Mouse (Mus musculus): Measurements from ENCODE around the gene Aadac.

Gene Aadac

GRCm38 (mm10) chr3:60025417-60025816 lies at the start of gene Aadac:
TSS of gene Aadac (plus strand) at chr3:60025717.
- no peak for DNase-seq (ENCODE audit: low spot score in 2 of 2)

- DNase-seq (ENCODE audit: low spot score in 2 of 2) = no peak
These were observed 21.9 kb upstream of the Aadac start for GRCm38 (mm10) chr3:60003622-60004021.

GRCm38 (mm10) chr3:60006443-60006842 lies 19.1 kb upstream of the Aadac start, which contains the start of gene Aadacl2:
TSS of gene Aadacl2 (plus strand) at chr3:60006743.
- DNase-seq (ENCODE audit: low spot score in 2 of 2) = no peak

GRCm38 (mm10) chr3:60031511-60031910 lies 6.0 kb downstream of the Aadac start:
- DNase-seq (ENCODE audit: low spot score in 2 of 2) = no peak

DNA sequence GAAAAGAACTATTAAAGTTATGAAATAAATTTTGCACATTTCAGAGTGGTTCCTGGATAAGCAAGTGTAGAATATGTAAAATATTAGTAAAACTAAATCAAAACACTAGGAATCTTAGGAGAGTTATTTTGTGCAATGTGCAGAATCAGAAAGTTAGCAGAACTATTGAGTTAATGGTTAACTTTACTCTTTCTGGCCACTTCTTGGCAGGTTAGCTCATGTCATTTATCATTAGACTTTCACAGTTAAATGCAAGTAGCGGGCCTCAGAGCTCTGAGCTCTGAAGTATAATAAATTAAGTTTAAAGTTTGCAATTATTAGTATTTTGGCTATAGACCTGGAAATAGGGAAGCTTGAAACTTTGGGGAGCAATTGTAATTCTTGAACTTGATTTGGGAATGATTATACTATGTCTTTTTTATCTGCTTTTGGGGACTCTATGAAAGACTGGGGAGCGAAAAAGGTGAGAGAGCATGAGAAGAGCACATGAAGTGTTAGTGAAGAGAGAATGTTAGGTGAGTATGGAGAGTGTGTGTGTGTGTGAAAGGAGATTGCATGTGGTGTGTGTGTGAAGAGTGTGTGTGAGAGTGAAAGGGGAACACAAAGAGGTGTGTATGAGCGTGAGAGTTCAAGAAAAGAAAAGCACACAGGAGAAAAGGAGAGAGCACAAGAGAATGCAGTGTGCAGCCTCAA lies 20.9 kb downstream of the Aadac start:
- DNase-seq (ENCODE audit: low spot score in 2 of 2) = no peak

GRCm38 (mm10) chr3:60053231-60053927 lies 27.9 kb downstream of the Aadac start:
- DNase-seq (ENCODE audit: low spot score in 2 of 2) = no peak

DNA sequence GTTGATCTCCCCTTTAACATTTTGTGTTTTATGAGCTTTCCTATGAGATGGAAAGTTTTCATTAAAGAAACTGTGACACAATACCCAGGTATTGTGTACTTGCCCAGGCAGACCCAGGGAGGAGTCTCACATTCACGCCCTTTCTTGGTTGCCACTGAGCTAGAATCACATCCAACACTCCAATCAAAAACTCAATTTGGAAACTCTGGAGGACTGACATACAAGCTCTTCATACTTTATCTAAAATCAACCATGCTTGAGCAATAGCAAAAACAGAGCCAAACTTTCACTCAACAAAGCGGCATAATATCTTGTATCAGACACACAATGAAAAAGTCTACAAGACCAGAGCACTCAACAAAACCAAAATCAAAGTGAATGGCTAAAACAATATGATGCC lies 28.4 kb downstream of the Aadac start:
- DNase-seq (ENCODE audit: low spot score in 2 of 2) = no peak

DNA sequence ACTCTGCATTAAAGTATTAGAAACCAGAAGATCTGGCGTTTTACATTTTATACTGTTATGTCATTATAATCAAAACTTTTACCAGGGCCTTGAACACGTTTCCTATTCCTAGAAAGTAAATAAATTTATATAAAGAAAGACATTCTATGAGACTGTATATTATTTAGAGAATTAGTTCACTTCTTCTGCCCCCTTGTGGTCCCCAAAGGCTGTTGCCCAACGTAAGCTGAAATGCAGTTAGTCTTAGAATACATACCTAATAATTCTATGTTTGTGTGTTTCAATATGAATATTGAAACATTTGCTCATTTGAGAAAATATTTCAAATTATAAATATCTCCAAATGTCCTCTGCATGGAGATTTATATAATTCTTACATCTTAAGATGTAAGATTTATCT lies 30.9 kb downstream of the Aadac start:
- no peak for DNase-seq (ENCODE audit: low spot score in 2 of 2)

GRCm38 (mm10) chr3:60057070-60057808 lies 31.7 kb downstream of the Aadac start:
- DNase-seq (ENCODE audit: low spot score in 2 of 2) = no peak

DNA sequence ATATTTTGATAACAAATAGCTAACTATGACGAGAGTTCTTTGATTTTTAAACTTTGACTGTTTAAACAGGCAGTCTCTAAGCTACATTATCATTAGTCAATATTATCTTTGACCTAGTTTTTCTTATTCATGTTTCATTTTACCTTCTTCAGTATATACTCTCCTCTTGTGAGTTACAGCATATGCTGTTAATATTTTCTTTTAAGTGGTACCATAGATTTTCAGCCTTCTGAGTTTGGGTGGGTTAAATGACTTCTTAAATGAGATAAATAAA lies 32.2 kb downstream of the Aadac start:
- DNase-seq (ENCODE audit: low spot score in 2 of 2) = no peak

GRCm38 (mm10) chr3:60078883-60079415 lies 53.4 kb downstream of the Aadac start:
- DNase-seq (ENCODE audit: low spot score in 2 of 2) = no peak

GRCm38 (mm10) chr3:60080572-60080971 lies 55.1 kb downstream of the Aadac start:
- DNase-seq (ENCODE audit: low spot score in 2 of 2) = peak; percentile 40 to 66

DNA sequence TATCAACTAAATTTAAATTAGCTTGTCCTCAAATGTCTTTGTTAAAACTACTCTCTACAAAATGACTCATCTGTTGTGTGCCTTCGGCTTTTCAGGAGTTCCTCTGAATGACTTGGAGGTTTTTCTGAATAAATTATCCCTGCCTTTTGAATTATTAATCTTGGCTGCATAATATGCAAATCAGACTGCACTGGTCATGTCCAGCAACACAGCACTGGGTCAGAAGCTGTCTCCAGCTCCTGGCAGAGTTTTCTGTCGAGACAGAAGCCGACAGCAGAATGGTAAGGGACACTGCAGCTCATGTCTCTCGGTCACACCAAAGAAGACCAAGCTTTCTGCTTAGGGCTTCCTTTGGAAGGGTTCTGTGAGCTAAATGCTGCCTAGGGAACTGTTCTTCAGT lies 56.1 kb downstream of the Aadac start, which contains the start of gene Sucnr1:
Sucnr1 (plus strand) TSS at position 222 of the 400 bp plus-strand sequence.
- no peak for DNase-seq (ENCODE audit: low spot score in 2 of 2)

GRCm38 (mm10) chr3:60082746-60083145 lies 57.2 kb downstream of the Aadac start:
- no peak for DNase-seq (ENCODE audit: low spot score in 2 of 2)

GRCm38 (mm10) chr3:60085729-60086128 lies 60.2 kb downstream of the Aadac start:
- DNase-seq (ENCODE audit: low spot score in 2 of 2) = no peak

All from spleen, postnatal 4 days (tissue).